Mouse (Mus musculus): Measurements from ENCODE around the gene Fermt3. TPM values are rescaled to one million over a fixed set of nuclear protein-coding genes. Genes with fewer than 3 reads are reported as not detected.

The Fermt3 gene
- polyA plus RNA-seq, 1 experiment from 2014 or later = 0.22 TPM

DNA sequence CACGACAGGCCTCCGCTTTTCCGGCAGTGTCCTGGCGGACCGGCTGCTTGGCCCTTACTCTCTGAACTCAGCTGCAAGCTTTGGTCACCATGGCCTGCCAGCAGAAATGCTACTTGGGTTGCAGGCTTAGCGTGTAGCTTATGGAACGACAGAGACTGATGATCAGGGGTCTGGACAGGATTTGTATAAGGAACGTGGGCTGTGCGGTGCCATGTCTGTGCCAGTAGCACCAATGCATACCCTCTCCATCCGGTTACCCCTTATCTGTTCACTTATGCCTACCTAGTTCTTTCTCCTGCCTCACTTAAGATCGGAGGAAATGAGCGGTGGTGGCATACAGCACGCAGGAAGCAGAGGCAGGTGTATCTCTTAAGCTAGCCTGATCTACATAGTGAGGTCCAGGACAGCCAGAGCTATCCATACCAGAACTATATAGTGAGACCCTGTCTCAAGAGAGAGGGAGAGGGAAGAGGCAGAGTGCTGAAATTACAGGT lies 21.4 kb upstream of the Fermt3 start:
- in situ Hi-C loops (cut with MboI; ENCODE audit: low pct_unique_long_range_greater_than_20kb) = no loop called here
- ChIA-PET POLR2A (interaction anchor here (0.6 to 2.3 kb wide), 6 partner anchors 9 to 99 kb away, joined by 3 to 7 read pairs (median 3); partner anchors contain the start of genes Bad and Gpr137), CTCF (interaction anchor here (0.9 to 1.7 kb wide), 3 partner anchors 9 to 229 kb away, joined by 3 to 8 read pairs (median 3); no protein-coding TSS in a partner anchor)
- TF ChIP-seq CTCF (IDR thresholded peaks at IDR 0.05) = no peak
- DNase-seq (ENCODE audit: low read depth, low spot score) (no peak), ATAC-seq (no peak)
- H3K27me3 ChIP-seq = no peaks in the 10 kb centered on the region

DNA sequence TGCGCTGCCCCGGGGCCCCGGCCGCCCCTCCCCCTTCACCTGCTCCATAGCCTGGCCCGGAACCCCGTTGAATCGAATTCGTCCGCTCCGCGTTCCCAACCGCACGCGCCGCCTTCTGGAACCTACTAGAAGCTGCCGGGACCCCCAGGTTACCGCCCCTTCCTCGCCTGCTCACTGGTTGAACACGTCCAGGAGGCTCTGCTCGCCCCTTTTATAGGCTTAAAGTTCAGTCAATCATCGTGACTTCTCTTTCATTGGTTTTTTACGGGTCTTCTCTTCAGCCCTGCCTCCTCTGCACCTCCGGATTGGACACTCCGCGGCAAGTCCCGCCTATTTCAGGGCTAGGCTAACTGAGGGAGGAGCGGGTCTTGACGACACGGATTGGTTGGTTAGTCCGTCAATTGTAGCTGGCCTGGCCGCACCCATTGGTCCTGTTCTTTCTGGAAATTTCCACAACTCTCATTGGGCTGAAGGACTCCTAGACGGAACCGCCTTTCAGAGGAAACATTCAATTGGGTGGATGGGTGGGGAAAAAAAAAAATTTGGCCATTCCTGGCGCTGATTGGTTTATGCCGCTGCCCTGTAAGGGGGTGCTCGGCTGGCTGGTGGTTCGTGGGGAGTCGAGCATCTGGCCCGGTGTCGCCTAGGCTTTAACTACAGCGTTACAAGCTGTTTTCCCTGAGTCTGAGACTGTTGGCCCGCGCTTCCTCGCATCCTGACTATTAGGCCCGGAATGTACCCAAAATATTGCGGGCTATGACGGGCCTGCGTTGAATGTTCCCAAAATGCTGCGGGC lies 20.8 kb upstream of the Fermt3 start, which contains the start of gene Stip1:
TSS of gene Stip1 (minus strand) at position 127 of the 796 bp plus-strand sequence.
- ChIA-PET CTCF (interaction anchor here (0.7 to 1.7 kb wide), 5 partner anchors 10 to 229 kb away, joined by 3 to 8 read pairs (median 4); partner anchors contain the start of gene Macrod1), POLR2A (interaction anchor here (0.6 to 2.3 kb wide), 8 partner anchors 9 to 98 kb away, joined by 3 to 8 read pairs (median 3); partner anchors contain the start of genes Bad, Gpr137, Nudt22 and Trpt1)
- peak; percentile 100 for DNase-seq (ENCODE audit: low read depth, low spot score)
- H3K27me3 ChIP-seq = no peaks in the 10 kb centered on the region
- in situ Hi-C loops (cut with MboI; ENCODE audit: low pct_unique_long_range_greater_than_20kb) = no loop called here
- peak; percentile 70 for TF ChIP-seq CTCF (IDR thresholded peaks at IDR 0.05)
- ATAC-seq = peak; percentile 97

DNA sequence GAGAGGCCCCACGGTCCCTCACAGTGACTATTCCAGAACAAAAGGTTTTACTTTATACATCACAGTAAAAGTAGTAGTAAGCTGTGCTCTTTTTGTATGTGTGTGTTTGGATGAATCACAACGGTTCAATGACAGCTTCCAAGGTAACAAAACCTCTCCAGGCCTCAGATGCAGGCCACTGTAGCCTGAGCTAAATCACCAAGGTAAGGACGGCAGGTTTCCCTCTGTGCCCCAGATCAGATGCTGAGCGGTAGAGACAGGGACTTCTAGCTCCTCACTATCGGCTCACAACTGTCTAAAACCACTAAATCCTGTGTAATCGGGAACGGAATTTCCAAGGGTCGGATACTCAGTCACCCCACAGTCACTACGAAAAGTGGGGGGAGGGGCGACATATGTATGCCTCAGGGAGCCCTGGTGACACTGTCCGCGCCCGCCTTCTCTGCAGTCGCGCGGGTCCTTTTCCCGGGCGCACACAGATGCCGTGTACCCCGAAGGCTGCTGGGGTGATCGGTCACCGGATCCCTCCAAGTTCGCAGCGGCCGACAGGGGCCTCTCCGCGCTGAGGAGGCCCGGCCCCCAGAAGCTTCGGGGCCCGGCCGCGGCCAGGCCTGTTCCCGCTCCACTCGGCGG lies 19.9 kb upstream of the Fermt3 start:
- POLR2A ChIA-PET = interaction anchor here (0.9 to 2.3 kb wide), 3 partner anchors 17 to 97 kb away, joined by 7 to 8 read pairs (median 7); partner anchors contain the start of genes Bad, Gpr137, Macrod1 and Nudt22
- ATAC-seq (peak; percentile 1), DNase-seq (ENCODE audit: low read depth, low spot score) (no peak)
- in situ Hi-C loops (cut with MboI; ENCODE audit: low pct_unique_long_range_greater_than_20kb) = no loop called here
- H3K27me3 ChIP-seq = no peaks in the 10 kb centered on the region
- CTCF ChIA-PET = interaction anchor here (1.0 kb wide), 1 partner anchor 60 kb away, joined by 4 read pairs; no protein-coding TSS in a partner anchor
- TF ChIP-seq CTCF (IDR thresholded peaks at IDR 0.05) = no peak

DNA sequence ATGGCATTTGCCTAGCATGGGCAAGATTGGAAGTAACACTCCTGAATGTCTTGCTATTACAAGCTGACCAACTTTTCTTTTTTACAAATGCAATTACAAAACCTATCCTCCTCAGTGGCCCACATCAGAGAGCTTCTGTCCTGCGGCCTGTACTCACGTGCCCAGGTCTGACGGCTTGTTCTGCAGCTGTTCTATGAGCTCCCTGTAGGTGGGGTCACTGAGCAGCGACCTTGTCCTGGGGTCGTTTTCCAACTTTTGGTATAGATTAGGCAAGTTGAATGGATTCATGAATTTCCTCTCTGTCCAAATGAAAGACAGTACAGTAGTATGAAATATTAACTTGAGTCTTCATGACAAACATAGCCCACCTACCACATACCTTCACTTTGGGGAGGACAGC lies 14.7 kb upstream of the Fermt3 start:
- in situ Hi-C loops (cut with MboI; ENCODE audit: low pct_unique_long_range_greater_than_20kb) = no loop called here
- ATAC-seq = no peak
- POLR2A ChIA-PET = no interaction called here
- TF ChIP-seq CTCF (IDR thresholded peaks at IDR 0.05) = peak; percentile 15
- no peaks in the 10 kb centered on the region for H3K27me3 ChIP-seq
- CTCF ChIA-PET = interaction anchor here (1.2 to 3.5 kb wide), 3 partner anchors 9 to 18 kb away, joined by 3 to 19 read pairs (median 8); no protein-coding TSS in a partner anchor
- no peak for DNase-seq (ENCODE audit: low read depth, low spot score)

DNA sequence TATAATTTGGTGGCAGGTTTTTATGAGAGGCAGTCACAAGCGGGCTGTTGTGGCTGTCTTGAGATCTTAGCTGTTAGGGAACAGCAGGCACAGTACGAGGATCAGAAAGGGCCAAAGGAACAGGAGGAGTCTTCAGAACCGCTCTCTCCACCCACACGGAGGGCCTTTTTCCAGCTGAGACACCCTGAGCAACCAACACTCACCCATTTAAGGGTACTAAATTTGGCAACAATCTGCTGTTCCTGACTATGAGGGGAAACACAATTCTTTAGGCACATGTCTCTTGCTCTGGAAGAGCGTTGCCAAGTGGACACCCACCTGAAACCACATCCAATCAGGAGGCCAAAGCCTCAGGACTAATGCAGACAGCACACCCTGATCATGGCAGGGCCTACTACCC lies 10.3 kb upstream of the Fermt3 start:
- in situ Hi-C loops (cut with MboI; ENCODE audit: low pct_unique_long_range_greater_than_20kb) = no loop called here
- ChIA-PET CTCF (no interaction called here), POLR2A (interaction anchor here (1.0 kb wide), 1 partner anchor 31 kb away, joined by 3 read pairs; no protein-coding TSS in a partner anchor)
- no peak for ATAC-seq
- no peaks in the 10 kb centered on the region for H3K27me3 ChIP-seq
- no peak for TF ChIP-seq CTCF (IDR thresholded peaks at IDR 0.05)
- no peak for DNase-seq (ENCODE audit: low read depth, low spot score)

DNA sequence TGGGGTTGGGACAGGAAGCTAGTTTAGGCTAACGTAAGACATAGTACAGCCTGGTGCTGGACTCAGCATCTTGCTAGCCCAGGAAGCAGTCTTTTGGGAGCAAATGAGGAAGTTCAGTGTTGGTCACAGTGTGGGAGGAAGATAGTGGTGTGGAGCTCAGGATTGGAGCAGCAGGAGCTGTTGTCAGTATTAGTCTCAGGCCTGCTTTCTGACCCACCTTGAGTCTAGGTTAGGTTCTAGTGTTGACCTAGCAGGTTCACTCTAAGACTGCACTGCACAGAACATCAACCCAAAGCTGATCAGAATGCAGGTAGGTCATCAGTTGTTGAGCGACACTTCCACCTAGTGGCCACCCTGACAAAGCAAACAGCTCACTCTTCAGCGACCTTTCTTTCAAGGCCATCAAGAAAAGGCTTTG lies 964 bp upstream of the Fermt3 start:
- no peak for TF ChIP-seq CTCF (IDR thresholded peaks at IDR 0.05)
- POLR2A ChIA-PET = interaction anchor here (0.5 to 0.6 kb wide), 2 partner anchors 19 to 46 kb away, joined by 3 read pairs; no protein-coding TSS in a partner anchor
- ATAC-seq = no peak
- CTCF ChIA-PET = interaction anchor here (0.8 to 3.2 kb wide), 14 partner anchors 11 to 98 kb away, joined by 3 to 19 read pairs (median 4); partner anchors contain the start of genes Bad, Catsperz, Esrra and Nudt22
- in situ Hi-C loops (cut with MboI; ENCODE audit: low pct_unique_long_range_greater_than_20kb) = loop anchor here (25.0 kb wide), 1 partner anchor 533 kb away; no protein-coding TSS in a partner anchor
- no peaks in the 10 kb centered on the region for H3K27me3 ChIP-seq
- DNase-seq (ENCODE audit: low read depth, low spot score) = no peak

DNA sequence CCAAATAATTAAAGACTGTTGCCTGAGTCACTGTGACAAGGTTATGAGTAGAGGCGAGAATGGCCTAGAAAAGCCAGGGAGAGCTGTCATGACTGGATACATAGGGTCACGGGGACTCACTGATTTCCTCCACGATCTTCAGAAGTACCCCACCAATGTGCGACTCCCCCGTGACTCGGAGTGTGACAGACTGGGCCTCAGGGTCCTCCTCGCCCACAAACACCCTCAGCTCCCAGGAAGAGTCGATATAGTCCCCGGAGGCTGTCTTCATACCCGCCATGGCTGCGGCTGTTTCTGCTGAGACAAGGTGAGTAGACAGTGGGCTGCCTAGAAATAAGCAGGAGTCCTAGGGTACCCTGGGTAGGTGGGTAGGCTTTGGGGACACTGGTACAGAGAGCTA lies 723 bp downstream of the Fermt3 start:
- H3K27me3 ChIP-seq = no peaks in the 10 kb centered on the region
- no peak for DNase-seq (ENCODE audit: low read depth, low spot score)
- in situ Hi-C loops (cut with MboI; ENCODE audit: low pct_unique_long_range_greater_than_20kb) = loop anchor here (25.0 kb wide), 1 partner anchor 531 kb away; no protein-coding TSS in a partner anchor
- ATAC-seq = no peak
- POLR2A ChIA-PET = no interaction called here
- CTCF ChIA-PET = interaction anchor here (1.0 kb wide), 1 partner anchor 39 kb away, joined by 5 read pairs; the partner anchor contains the start of gene Fkbp2
- no peak for TF ChIP-seq CTCF (IDR thresholded peaks at IDR 0.05)

DNA sequence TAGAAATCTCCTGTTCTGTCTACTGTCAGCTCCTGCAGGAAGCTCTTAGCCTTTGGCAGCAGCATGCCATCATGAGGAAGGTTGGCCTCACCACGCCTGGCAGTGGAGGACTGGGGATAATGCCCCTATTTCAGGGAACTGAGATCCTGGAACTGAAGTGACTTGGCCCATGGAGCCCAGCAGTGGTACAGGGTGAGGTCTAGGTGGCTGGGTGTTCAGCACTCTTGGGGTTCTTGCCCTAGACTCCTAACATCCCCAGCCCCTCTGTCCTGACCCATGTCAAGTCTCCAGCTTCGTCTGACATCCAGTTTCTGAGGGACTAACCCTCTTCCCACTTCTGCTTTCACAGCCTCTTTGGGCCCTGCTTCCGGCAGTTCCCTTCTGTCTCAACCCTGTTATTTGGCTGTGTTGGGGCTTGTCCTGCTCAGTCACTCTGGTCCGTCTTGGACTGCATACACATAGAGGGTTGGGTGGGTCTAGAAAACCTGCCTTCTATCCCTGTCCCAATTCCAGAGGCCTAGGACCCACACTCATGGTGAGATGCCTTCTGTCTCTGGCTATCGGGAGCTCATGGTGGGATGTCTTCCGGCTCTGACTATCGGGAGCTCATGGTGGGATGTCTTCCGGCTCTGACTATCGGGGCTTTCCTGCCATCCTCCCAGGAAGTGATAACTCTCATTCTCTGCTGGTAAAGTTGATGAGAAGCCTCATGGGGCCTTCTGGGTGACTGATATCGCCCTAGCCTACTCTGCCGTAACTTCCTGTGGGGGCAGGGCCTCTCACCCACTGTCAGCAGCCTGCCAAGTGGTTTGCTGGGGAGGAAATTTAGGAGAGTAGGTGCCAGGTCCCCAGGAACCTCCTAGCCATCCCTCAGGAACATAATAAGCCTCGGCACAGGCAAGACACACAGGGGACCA lies 1.5 kb downstream of the Fermt3 start:
- ATAC-seq (no peak), DNase-seq (ENCODE audit: low read depth, low spot score) (no peak)
- in situ Hi-C loops (cut with MboI; ENCODE audit: low pct_unique_long_range_greater_than_20kb) = loop anchor here (25.0 kb wide), 1 partner anchor 530 kb away; no protein-coding TSS in a partner anchor
- ChIA-PET CTCF (interaction anchor here (1.0 kb wide), 1 partner anchor 38 kb away, joined by 5 read pairs; the partner anchor contains the start of gene Fkbp2), POLR2A (no interaction called here)
- no peak for TF ChIP-seq CTCF (IDR thresholded peaks at IDR 0.05)
- H3K27me3 ChIP-seq = no peaks in the 10 kb centered on the region

DNA sequence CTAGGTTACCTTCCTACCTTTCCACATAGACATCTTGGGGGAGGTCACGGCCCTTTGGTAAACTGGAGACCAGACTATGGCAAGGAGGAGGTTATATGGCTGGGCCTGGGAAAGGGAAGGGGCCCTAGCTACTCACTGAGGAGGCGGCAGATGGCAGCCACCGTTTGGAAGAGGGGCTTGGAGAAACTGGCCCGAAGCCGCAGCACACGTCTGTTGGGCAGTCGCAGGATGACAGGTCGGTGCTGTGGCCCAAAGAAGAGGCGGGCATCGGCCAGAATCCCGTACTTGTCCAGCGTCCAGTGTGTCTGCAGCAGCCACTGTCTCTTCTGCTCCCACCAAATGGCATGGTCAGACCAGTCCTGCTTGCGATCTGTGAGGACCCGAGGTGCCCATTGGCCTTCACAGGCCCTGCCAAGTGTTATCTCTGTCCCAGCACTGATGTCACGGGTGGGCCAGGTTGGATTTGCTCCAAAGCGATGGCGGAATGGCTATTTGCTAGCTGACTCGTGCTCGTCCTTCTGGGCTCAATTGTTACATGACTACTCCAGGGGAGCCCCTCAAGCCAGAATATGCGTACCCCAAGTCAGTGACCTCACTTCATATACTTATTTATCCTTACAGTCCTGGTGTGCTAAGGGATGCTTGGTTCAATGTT lies 4.7 kb downstream of the Fermt3 start:
- in situ Hi-C loops (cut with MboI; ENCODE audit: low pct_unique_long_range_greater_than_20kb) = loop anchor here (25.0 kb wide), 1 partner anchor 527 kb away; no protein-coding TSS in a partner anchor
- no peak for TF ChIP-seq CTCF (IDR thresholded peaks at IDR 0.05)
- no peak for DNase-seq (ENCODE audit: low read depth, low spot score)
- H3K27me3 ChIP-seq = no peaks in the 10 kb centered on the region
- POLR2A ChIA-PET = no interaction called here
- CTCF ChIA-PET = interaction anchor here (0.6 kb wide), 1 partner anchor 53 kb away, joined by 3 read pairs; no protein-coding TSS in a partner anchor
- ATAC-seq = no peak
